Mouse (Mus musculus): ENCODE data around the gene Abcb10.

Gene Abcb10

GRCm38 (mm10) chr8:123914635-123915034 is 68.3 kb downstream of the Abcb10 start:
- ATAC-seq (ENCODE audit: insufficient number of reproducible peaks, low FRiP score, low TSS enrichment): no peak

- ATAC-seq (ENCODE audit: insufficient number of reproducible peaks, low FRiP score, low TSS enrichment): no peak
These were observed 70.7 kb downstream of the Abcb10 start for GRCm38 (mm10) chr8:123912265-123912664.

DNA sequence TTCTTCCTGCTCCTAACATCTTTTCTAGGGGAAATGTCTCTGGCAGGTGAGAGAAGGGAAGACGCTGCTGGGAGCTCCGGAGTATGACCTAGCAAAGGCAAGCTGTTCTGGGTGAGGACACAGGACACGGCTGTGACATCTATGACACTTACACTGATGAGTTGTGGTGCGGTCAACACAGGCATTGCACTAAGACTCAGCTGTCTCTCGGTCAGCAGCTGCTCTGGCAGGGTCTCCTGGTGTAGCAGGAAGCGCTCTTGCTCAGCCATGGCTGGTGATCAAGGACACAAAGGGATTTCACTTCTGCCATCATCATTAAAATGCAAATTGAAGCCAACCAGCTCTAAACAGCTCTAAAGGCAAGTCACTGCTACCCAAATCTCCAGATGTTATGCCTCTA is 75.3 kb downstream of the Abcb10 start:
- ATAC-seq (ENCODE audit: insufficient number of reproducible peaks, low FRiP score, low TSS enrichment): no peak

GRCm38 (mm10) chr8:123902653-123903052 is 80.3 kb downstream of the Abcb10 start:
- ATAC-seq (ENCODE audit: insufficient number of reproducible peaks, low FRiP score, low TSS enrichment): no peak
